Mouse (Mus musculus) testis, postnatal 10 days (tissue): Measurements from ENCODE around the gene Cenpv.

Experiments
- DNase-seq: peaks from one replicate; pipeline ENCODE4 v3.0.0; 2021; ENCODE audit warnings: low spot score

Gene Cenpv

GRCm38 (mm10) chr11:62539089-62539890, at the start of gene Cenpv:
Gene Cenpv, minus strand, starts transcription at chr11:62539261.
- peak; percentile 91 for DNase-seq

DNA sequence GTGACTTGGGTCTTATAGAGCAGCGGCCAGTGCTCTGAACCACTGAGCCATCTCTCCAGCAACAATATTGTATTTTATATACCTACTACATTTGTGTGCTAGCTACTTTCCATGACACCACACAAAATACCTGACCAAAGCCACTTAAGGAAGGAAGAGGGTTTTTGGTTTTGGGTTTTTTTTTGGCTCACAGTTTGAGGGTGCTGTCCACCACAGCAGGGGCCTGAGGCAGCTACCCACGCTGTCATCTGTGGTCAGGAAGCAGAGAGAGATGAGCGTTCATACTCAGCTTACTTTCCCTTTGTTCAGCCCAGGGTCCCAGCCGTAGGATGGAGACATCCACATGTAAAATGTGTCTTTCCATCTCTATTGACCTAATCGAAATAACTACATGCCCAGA, 48.0 kb upstream of the Cenpv start:
- no peak for DNase-seq

- no peak for DNase-seq
These were observed 45.7 kb upstream of the Cenpv start for GRCm38 (mm10) chr11:62584671-62585206.

DNA sequence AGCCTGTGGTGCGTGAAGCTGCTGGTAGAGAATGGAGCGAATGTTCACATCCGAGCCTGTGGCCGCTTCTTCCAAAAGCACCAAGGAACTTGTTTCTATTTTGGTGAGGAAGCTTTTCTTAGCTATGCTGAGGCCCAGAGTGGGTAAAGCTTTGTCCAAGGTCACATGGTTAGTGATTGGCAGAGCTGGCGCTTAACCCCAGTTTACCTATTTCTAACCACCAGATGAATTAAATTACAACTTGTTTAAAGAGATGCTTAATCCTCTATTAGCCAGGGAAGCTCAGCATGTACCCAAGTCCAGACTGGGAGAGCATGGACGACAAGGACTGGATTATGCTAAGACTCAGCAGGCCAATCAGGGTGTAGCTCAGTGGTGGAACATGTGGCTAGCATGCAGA, 44.0 kb upstream of the Cenpv start:
- no peak for DNase-seq

GRCm38 (mm10) chr11:62576530-62577152, 37.6 kb upstream of the Cenpv start:
- DNase-seq: no peak

GRCm38 (mm10) chr11:62575659-62576438, 36.8 kb upstream of the Cenpv start:
- DNase-seq: peak; percentile 59

DNA sequence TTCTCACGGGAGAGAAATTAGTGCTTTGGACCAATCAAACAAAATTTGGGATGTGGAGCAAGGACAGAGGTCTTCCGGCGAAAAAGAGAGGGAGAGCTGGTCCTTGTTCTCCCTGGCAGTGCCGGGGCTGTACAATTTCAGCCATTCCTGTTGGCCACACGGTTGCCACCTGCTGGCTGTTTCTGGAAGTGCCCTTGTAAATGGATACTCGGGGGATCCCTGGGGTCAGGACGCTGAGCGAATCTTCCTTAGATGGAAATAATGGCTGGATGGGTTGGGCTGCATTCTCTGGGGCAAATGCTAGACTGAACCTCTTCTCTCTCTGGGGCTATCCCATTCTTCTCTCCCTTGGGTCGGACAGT, 36.2 kb upstream of the Cenpv start:
- DNase-seq: peak; percentile 90

DNA sequence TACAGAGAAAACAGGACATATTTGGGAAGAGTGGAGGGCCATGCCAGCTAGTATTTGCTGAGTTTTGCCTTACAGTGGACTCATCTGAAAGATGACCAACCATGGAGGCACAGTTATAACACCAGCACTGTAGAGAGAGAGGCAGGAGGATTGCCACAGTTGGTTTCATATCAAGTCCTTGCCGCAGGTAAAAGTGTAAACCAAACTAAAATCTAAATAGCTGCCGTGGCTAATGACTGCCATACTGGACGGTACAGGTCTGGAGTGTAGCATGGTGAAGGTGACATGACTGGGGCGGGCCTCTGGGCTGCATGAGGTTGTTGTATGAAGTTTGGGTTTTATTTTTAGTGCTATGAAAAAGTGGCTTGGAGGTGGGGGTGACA, 35.6 kb upstream of the Cenpv start:
- no peak for DNase-seq

- no peak for DNase-seq
These were observed 35.1 kb upstream of the Cenpv start, which contains the start of gene Trpv2 for GRCm38 (mm10) chr11:62573959-62574702. Gene Trpv2, plus strand, starts transcription at chr11:62574486.

DNA sequence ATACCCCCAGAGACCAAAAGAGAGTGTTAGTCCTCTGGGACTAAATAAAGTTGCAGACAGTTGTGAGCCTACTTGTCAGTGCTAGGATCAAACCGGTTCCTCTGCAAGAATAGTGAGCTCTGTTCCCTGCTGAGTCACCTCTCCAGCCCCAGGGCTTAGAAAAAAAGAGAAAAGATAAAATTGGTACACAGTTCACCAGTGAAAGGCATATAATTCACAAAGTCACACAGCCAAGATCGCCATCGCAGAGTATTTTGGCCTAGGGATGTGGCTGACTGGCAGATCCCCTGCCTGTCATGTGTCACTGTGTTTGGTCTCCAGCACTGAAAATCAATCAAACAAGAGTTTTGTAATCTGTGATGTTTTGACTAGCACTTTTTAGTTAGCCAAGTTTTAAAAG, 29.2 kb upstream of the Cenpv start:
- DNase-seq: no peak

- DNase-seq: no peak
These were observed 27.1 kb upstream of the Cenpv start for GRCm38 (mm10) chr11:62566211-62566610.

- no peak for DNase-seq
These were observed 26.7 kb upstream of the Cenpv start for GRCm38 (mm10) chr11:62565747-62566146.

DNA sequence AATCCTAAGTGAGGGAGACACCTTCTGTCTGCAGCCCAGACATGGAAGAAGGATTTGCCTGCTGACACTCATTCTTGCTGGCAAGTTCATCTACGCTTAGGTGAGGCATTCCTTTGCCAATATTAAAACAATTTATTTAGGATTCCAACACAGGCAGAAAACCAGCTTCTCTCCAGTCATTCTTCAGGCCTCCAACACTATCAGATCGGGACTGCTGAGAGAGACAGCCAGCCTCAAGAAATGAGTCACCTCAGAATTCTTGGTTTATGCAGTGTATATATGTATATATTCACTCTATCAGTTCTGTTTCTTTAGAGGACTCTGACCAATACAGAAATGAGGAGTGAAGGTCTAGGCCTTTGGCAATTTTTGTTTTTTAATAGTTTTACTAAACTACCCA, 24.5 kb upstream of the Cenpv start:
- no peak for DNase-seq

DNA sequence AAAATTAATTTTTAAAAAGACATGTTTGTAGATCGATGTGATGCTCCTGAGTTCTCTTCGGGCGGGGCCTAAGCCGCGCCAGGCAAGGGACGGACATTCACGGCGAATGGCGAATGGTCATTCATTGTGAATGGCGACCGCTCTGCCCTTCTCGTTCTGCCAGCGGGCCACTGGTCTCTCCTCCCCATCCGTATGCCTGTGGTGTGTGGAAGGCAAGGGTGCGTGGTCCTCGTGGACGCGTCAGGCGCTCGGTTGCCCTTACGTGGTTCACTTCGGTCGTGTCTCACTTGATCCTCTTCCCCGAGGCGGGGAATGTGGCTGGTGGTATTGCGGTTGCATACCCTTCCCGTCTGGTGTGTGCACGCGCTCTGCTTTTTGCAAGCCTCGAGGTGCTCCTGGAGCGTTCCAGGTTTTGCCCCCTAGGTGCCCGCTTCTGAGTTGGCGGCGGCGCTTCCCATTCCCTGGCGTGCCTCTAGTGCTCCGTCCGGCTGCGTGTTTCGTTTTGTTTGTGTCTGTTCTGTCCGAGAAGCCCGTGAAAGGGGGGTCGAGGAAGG, 21.5 kb upstream of the Cenpv start:
- DNase-seq: peak; percentile 54

DNA sequence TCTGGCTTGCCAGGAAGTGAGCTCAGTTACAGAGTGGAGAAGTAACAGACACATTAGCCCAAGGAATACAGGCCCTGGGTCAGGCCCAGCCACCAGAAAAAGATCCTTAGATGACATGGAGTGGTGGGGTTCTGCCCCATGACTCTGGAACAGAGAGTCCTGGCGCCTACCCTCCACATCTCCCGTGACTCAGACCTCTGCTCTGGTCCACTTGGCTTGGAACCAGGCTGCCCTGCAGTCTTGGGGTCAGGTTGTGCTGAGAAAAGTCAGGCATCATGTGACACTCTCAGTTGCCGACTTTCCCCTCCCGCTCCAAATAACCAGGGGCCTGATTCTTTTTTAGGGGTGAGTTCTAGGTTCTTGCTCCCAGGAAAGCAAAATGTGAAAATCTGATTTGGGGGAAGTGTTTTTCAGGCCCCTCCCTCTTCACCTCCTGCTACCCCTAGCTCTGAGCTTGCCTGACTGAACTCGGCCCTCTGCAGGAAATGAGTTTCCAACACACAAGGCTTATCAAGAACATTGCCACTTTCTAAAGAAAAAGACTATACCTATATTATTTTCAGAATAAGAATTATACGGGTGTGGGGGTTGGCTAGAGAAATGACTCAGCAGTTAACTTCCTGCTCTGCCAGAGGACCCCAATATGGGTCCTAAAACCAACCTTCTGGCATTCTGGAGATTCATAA, 20.0 kb upstream of the Cenpv start:
- no peak for DNase-seq

GRCm38 (mm10) chr11:62558152-62558551, 19.1 kb upstream of the Cenpv start:
- no peak for DNase-seq

DNA sequence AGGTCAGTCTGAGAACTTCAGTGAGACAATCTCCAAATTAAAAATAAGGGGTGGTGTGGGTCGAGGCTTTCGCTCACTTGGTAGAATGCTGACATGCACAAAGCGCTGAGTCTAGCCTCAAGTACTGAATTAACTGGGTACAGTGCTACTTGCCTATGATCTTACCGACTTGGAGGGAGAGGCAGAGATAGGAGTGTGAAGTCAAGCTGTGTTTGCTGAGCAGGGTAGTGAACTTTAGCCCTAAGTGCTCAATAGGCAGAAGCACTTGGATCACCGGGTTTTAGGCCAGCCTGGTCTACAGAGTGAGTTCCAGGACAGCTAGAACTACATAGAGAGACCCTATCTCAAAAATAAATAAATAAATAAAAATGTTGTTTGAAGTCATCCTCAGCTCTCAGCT, 18.1 kb upstream of the Cenpv start:
- no peak for DNase-seq

- no peak for DNase-seq
These were observed 16.9 kb upstream of the Cenpv start for GRCm38 (mm10) chr11:62555896-62556412.

GRCm38 (mm10) chr11:62554934-62555517, 16.0 kb upstream of the Cenpv start:
- no peak for DNase-seq

DNA sequence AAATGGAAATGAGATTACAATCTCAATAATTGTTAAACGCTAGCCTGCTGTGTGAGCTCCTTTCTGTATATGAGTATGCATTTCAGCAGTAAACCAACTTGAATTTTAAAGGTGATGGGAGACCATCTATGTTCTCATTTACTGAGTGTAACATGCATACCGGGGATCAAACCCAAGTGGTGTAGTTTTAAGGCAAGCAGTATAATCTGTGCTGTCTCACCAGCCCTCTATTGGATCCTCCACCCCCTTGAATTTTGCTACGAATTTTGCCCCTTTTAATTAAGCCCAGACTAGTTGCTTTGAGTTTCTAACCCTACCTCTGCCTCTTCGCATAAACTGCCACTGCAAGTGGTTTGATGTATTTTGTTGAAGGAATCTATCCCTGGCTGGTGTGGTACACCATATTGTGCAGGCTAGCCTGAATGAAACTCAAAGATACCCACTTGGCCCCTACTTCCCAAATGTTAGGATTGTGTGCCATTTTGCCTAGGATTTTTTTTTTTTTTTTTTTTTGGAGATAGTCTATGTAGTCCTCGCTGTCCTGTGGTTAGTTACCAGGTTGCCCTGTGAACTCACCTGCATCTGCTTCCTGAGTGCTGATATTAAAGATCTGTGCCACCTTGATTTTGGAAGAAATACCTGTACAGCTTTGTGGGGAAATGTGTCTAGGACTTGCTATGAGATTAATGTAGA, 15.2 kb upstream of the Cenpv start:
- no peak for DNase-seq
